Mouse (Mus musculus) neural tube, embryonic 15.5 days (tissue): Measurements from ENCODE around the gene Srl. TPM values are rescaled to one million over a fixed set of nuclear protein-coding genes. Genes with fewer than 3 reads are reported as not detected.

Experiments
- polyA plus RNA-seq: library from polyadenylated mRNA; unstranded; fragments of >200 nt; fragmentation: Nextera tagmentation; extraction: Ambion mirVana; gene quantifications from 2 replicates; pipeline ENCODE4 v1.2.1, GENCODE M21; 2015

The Srl gene
- polyA plus RNA-seq, 1 experiment from 2014 or later = 26.3 TPM

Other genes with a start within 250 kb of the Srl start
- gene Adcy9, start 121.3 kb downstream of the Srl start, polyA plus RNA-seq = 4.0 and 5.0 TPM in 2 replicates
- 8.6 and 12.3 TPM in 2 replicates for gene Tfap4, start 18.0 kb upstream of the Srl start, polyA plus RNA-seq
- 17.2 and 18.7 TPM in 2 replicates for gene Glis2, start 52.9 kb upstream of the Srl start, polyA plus RNA-seq
- gene Pam16, start 83.2 kb upstream of the Srl start, polyA plus RNA-seq = 150 and 179 TPM in 2 replicates
- 7.1 and 8.8 TPM in 2 replicates for gene Vasn, start 98.1 kb upstream of the Srl start, polyA plus RNA-seq
- gene Dnaja3, start 98.2 kb upstream of the Srl start, polyA plus RNA-seq = 68.6 and 71.0 TPM in 2 replicates
- gene Coro7, start 138.0 kb upstream of the Srl start, polyA plus RNA-seq = 31.4 and 35.5 TPM in 2 replicates
- 50.8 and 51.4 TPM in 2 replicates for gene Nmral1, start 177.5 kb upstream of the Srl start, polyA plus RNA-seq
- 119 and 120 TPM in 2 replicates for gene Hmox2, start 184.5 kb upstream of the Srl start, polyA plus RNA-seq
- 130 and 137 TPM in 2 replicates for gene Cdip1, start 248.5 kb upstream of the Srl start, polyA plus RNA-seq